Mouse (Mus musculus) 416B (cell line): Measurements from ENCODE around the gene Mgme1.

Experiments used
- DNase-seq: peaks from one replicate; pipeline ENCODE4 v3.0.0; 2011; ENCODE audit warnings: low read depth

Mgme1 gene

DNA sequence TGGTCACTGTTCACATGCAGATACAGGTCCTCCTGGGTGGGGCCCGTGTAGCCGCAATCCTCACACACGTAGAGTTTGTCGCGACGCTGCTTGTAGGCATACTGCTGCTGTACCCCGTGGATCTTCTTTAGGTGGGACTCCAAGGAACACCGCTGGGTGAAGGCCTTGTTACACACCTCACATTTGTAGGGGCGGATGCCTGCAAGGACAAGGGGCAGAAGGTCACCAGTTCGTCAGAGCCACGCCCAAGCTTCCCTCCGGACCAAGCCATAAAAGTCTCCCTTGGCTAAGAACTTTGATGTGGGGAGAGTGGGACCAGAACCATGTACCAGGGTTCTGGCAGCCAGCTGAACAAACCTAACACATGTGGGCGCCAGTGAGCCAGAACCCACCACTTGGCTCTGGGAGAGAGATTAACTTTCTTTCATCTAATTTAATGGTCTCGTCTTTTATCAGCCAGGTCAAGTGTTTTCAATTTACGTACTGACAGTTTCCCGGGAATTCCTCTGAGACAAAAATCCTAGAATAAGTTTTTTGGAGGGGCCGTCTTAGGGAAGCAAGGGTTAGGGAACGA is 35.3 kb downstream of the Mgme1 start:
- DNase-seq: no peak

GRCm38 (mm10) chr2:144308561-144308960 is 38.1 kb downstream of the Mgme1 start:
- DNase-seq: no peak

DNA sequence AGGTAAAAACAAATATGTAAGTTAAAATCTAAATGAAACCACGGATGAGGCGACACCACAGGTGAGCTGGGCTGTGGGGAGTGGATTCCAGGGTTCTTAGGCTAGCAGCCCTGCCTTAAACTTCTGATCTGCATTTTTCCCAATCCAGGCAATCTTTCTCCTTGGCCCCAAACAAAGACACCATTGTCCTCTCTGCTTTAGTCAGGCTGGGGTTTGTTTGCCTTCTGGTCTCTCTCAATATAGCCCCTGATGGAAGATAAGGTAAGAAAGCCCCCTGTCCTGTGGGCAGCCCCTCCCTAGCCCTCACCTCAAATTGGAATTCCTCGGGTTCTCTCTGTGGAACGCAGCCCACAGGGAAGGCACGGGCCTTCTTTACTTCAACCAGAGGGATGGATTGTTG is 39.8 kb downstream of the Mgme1 start:
- DNase-seq: no peak

GRCm38 (mm10) chr2:144311372-144311771 is 40.9 kb downstream of the Mgme1 start:
- DNase-seq: peak; percentile 60

- no peak for DNase-seq
Measured at GRCm38 (mm10) chr2:144324218-144324617, 53.8 kb downstream of the Mgme1 start.

GRCm38 (mm10) chr2:144329451-144329850 is 59.0 kb downstream of the Mgme1 start:
- no peak for DNase-seq

DNA sequence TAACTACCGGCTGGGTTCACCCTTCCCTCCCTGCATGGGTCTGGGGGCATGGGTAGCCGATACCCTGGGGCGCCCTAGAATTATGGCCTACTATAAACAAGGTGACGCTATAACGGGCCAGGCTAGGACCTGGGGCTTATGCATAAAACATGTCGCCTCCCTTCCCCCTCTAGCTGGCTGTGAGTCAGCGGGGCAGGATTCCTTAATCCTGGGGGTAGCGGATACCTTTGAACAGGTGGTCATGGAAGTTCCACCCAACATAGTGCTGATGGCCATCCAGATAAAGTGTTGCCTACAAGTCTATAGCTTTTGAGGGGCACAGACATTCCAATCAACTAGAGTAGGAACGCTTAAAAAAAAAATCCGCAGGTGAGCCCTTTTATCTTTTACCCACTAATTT is 59.5 kb downstream of the Mgme1 start:
- DNase-seq: no peak

GRCm38 (mm10) chr2:144330352-144330959 is 60.0 kb downstream of the Mgme1 start:
- DNase-seq: no peak
